Mouse (Mus musculus) layer of hippocampus, adult 18-20 months (tissue): ENCODE measurements around the gene Necab2. TPM values are rescaled to one million over a fixed set of nuclear protein-coding genes. Genes with fewer than 3 reads are reported as not detected.

ENCODE experiments used
- DNase-seq, 2 experiments: peaks; one replicate each; pipeline ENCODE4 v3.0.0; 2022; ENCODE audit warnings: low spot score in 2 of 2
- total RNA-seq, 2 experiments: library from RNA; stranded (reverse); gene quantifications; 2 replicates each; pipeline ENCODE4 v1.2.3; 2021

Necab2 gene
- total RNA-seq, 2 experiments from 2014 or later, result 124 to 125 TPM

DNA sequence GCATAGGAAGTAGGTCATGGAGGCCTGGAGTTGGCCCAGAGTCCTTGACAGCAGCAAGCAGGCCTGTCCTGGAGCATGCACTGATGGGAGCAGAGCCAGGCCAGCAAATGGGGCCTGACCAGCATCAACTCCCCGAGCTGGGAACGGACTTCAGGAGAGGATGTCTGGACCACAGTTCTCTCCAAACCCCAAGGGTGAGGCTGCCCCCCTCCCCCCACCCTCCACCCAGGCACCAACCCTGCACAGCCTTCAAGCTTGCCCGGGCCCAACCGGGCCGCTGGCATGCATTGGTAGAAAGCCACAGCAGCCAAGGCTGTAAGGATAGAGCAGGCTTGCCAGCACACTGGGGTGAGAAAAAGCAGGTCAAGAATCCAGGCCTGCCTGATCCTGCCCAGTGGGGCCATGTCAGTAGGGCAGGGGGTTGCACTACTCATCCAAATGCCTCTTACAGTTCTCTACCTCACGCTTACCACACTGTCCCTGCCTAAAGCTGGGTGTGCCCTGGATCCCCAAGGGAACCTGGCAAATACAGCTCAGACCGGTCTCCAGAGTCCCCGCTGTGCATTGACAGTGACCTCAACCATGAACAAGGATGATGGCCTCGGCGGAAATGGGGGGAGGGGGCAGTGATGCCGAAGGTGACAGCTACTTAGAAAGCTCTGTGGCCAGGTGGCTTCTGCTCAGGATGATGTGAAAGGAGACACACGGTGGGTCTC lies 18.7 kb upstream of the Necab2 start:
- no peak for DNase-seq

DNA sequence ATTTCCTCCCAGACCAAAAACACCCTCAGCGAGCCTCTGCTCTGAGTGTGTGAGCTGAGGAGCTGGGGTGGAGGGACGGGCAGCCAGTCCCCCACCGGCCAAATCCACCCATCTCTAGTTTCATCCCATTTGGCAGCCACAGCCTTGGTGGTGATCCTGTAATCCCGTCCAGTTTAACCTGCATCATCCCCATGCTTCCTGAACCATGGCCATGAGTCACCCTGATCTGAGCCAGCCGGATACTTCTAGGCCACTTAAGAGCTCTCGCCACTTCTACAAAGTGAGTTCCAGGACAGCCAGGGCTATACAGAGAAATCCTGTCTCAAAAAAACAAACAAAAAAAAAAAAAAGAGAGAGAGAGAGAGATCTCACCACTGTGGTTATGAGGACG lies 18.2 kb upstream of the Necab2 start:
- DNase-seq, result no peak

DNA sequence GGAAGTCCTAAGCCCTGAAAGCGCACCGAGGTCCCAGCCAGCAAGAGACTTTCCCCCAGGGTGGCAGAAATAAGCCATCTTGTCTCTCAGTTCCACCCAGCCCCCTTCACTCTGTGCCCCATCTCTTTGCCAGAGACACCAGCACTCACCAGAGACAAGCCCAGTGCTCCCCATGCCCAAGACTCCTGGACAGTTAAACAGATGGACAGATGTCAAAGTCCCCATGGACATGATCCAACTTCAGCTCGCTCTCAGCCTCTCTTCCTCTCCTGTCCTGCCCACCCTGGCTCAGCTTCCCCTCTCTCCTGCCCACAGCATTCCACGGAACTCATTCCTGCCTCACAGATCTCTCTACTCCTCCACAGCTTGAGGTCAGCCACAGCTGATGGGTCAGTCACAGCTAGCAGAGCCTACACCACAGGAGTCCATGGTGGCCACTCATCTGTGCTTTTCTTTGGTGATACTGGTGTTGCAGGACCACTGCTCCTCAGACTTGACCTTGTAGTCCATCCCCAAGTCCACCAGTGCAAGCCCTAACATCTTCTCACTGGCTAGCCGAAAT lies 17.7 kb upstream of the Necab2 start:
- no peak for DNase-seq

DNA sequence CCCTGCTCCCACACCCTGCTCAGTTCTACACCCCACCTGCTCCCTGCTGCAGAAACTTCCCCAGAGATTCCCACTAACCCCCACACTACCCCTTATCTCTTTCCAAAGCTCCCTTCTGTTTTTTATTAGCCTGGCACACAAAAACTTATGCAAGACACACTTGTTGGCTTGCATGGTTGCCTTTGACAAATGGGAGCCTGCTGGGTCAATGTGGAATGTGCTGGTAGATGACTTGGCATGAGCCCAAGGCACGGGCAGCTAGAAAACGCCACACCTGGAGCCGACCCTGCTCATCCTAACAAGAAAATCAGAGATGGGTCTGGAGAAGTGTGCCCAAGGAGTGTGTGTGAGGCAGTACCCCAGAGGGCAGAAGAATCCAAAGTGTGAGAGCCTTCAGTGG lies 17.0 kb upstream of the Necab2 start:
- no peak for DNase-seq

DNA sequence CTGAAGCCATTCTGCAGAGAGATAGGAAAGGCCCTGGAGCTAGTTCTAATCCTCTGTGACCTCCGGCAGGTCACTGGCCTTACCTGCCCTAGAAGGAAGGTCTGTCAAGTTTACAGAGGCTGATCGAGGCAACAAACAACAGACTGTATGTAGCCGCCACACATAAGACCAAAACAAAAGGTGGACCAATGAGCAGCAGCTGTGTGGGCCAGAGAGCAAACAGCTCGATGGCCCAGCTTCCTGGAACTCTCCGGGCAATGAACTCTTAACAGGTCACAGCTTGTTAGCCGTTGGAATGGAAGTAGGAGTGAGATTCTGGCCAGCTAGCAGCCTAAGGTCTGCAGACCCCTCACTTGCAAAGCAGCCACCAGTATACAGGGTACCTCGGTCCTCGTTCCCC lies 16.3 kb upstream of the Necab2 start:
- no peak for DNase-seq

DNA sequence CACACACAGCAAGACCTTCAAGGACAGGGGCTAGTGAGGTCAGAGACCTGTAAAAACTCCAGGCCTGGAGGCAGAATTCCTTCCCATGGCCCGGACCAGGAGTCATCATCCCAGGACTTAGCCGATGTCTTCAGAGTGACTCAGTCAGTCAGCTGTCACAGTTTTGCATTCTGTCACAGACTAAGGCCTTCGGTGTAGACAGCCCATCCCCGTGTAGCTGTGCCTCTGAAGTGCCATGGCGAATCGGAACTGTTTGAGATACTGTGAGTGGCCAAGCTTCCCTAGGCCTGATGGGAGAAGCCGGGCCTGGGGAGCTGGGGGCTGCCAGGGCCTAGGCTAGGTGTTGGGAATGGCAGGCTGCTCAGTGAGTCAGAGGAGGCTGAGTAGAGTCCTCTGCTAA lies 15.8 kb upstream of the Necab2 start:
- no peak for DNase-seq

DNA sequence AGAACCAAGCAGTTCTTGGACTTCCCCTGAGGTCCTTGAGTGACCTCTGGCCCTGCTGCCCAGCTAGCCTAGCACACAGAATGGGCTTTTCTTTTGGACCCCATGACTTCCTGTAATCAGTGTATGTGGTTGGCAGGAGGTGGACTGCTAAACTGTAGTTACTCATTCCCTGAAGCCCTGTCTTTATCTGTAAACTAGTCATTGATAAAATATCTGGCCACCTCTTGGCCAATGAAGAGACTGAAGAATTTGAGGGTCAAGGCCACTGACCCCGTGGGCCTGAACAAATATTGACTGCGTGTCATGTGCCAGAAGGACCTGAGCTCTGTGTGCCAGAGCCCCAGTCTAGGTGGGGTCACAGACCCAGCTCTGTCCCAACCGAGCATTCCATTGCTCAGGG lies 14.1 kb upstream of the Necab2 start:
- DNase-seq, result no peak

DNA sequence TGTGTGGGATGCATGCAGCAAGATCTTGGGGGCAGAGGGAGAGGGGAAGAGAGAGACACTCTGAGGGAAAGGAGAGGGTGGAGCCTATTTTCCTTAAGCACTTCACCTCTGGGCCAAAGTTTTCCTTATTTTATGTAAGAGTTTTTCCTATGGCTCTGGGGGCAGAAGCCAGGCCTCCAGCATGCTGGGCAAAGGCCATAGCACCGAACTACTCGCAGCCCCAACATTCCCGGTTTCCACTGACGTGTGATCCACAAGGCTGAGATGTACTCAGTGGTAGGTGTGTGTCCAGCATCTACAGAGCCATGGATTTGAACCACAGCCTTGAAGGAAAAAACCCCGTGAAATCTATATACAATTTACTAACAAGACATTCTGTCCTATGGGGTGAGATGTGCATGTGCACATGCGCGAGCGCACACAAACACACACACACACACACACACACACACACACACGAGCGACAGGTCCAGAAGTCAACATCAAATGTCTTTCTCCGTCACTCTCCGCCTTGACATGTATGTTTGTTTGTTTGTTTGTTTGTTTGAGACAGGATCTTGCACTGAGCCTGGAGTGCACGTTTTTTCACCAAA lies 12.8 kb upstream of the Necab2 start, which contains the start of gene Osgin1:
Osgin1 (plus strand) TSS at position 543 of the 593 bp plus-strand sequence.
- DNase-seq, result no peak

DNA sequence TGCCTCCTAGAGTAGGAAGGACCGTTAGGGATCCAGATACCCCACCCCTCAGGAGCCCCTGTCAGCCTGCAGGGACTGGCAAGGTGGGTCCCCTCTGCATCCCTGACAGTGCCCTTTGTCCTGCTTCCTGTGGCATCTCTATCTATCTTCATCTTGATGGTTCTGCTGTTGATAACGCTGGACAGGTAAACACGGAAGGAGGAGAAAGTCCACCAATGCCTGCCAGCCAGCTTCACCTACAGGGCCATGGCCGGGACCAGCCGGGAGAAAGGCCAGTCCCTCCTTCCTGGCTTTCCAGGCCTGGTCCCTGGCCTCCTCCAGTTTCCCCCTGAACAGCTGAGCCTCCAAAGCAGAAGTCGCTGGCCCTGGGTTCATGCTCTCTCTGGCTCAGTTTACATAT lies 11.9 kb upstream of the Necab2 start:
- no peak for DNase-seq

DNA sequence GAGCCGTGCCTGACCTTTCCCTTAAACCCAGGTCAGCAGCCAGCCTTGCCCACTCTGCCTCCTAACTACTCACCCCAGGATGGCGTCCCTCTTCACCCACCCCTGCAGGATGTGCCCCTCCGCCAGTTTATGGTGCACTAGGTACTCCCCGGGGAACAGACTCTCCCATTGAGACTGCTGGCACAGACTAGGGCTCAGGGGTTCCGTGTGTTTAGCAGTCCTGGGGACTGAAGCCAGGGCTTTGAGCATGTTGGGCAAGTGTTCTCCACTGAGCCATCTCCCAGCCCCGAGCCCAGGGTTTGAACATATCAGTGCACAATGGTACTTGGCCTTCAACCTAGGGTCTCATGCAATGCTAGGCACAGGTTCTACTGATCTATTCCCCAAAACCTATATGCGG lies 11.0 kb upstream of the Necab2 start:
- no peak for DNase-seq

DNA sequence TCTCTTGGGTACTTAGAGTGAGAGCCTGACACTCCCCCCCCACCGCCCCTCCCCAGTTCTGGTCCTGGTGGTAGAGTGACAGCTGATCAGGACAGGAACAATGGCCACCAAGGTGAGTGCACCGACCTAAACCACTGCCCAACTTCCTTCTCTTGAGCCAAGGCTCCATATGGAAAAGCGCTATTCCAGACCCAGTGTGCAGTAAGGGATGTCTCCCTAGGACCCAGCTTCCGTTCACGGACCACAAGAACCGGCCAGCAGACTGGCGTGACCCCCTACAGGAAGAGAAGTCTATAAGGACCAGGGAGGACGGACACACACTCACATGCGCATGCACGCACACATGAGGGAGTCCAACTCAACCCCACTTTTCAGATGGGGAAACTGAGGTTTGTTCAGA lies 10.2 kb upstream of the Necab2 start:
- no peak for DNase-seq

DNA sequence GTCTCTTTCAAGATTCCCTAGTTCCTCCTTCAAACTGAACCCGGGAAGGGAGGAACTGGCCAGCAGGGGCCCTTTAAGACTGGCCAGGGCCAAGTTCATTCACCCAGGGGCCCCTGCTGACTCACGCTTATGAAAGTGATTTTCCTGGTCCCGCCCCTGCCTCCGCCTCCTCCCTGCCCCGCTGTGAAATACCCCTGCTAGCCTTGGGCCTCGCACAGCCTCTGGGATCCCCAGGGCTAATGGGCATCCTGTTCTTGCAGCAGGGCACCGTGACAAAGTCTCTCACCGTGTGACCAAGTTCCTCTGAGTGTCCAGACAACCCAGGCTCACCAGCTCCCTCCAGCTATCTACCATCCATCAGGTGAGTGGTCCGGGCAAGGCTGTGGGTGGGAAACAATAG lies 9.6 kb upstream of the Necab2 start:
- DNase-seq, result no peak

DNA sequence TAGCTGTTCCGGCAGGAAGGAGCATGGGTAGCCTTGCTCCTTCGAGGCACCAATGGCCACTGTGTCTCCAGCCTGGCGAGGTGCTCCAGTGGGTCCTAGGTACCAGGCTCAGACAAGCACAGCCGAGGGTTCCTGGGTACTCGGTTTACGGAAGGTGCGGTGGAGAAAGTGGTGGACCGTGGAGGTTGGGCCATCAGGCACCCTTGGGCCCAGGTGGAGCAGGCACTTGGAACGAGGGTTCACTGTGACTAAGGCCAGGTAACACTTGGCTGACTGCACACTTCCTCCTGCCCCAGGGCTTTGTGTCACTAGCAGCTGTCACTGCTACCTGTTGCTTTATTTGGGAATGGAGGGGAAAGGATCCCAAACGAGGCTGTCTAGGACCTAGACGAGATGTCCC lies 9.0 kb upstream of the Necab2 start:
- no peak for DNase-seq

DNA sequence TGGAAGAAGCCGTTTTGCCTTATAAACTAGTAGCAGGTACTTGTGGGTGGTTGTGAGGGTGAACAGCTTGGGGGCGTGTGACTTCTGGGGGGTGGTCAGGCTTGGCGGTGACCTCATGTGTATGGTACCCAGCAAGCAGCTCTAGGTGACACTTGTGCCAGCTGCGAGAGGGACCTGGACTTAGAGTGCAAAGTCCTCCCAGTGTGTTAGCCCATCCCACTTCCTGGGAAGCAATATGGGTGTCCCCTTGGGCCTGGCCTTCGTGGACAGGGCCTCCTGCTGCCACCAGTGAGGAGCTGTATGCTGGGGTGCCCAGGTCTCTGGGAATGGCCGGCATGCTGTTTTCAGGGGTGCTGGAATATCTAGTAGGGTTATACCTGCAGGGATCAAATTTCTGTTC lies 7.6 kb upstream of the Necab2 start:
- DNase-seq, result no peak

DNA sequence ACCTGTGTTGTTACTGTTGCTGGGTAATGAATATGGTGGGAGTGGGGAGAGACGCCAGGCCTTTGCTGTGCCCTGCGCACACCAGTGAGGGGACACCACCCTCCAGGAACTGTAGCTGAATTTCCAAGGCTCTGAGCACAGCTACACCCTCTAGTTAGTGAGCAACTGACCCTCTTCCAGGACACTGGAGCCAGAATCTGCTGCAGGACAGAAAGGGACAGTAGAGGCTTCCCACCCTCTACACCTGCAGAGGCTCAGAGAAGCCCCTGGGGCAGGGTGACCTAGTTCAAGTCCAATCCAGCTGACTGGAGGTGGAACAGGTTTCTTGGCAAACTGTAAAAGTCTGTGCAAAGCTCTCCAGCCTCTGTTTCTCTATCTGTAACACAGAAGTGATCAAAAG lies 7.1 kb upstream of the Necab2 start:
- DNase-seq, result no peak

DNA sequence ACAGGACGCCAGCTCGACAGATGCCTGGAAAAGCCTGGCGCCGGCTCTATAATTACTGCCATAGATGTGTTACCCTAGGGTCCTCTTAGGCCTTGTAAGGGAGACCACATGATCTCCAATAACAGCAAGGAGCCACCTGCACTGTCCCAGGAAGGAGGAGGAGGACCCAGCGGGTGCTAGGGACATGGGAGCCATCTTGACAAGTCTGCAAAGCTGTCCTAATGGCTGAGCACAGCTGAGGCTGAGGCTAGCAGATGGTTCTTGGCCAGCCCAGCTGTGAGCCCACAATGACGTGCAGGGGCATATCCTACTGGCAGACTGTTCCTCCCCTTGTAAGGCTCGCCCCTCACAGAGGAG lies 6.6 kb upstream of the Necab2 start:
- DNase-seq, result no peak

DNA sequence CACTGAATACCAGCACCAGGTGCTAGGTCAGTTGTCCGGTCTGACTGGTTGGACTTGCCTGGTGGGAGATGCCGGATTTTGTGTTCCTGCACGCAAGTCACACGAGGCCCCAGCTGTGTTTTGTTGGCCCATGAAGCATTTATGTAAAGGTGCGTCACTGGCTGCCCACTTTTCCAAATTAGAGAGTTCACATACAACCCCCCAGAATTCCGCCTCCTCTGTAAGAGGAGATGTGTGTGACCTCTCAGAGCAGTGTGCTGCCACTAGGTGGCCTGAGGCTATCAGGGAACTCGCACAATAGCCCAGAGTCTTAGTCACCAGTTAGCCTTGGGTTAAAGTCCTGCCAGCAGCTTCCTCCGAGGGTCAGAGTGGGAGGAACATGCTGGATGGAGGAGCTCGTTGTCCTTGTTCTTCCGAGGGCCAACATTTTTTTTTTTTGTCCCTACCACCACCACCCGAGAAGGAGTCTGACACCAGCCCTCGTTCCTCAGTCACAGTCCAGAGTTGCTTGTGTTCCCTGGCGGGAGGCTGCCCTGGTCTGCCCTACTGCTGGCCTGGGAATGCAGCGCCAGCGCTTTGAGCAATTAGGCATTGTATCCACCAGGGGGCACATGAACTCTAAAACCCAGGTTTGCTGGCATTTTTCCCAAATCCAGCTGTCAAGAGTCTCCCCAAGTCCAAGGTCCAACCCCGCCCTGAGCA lies 6.1 kb upstream of the Necab2 start:
- DNase-seq, result peak in 1 of 2 experiments; percentile 70

DNA sequence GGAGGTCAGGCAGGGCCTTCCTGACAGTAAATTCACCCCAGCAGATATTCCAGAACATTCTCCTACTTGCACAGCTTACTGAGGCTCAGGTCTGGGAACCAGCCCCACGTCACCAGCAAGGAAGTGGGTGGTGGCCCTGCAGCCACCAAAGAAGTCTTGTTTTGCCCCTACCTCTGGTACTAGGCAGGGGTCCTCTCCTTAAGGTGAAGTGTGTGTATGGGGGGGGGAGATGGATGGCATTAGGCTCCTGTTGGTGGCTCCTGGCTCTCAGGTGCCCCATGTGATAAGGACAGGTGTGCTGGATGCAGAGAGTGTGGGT lies 5.6 kb upstream of the Necab2 start:
- DNase-seq, result no peak

DNA sequence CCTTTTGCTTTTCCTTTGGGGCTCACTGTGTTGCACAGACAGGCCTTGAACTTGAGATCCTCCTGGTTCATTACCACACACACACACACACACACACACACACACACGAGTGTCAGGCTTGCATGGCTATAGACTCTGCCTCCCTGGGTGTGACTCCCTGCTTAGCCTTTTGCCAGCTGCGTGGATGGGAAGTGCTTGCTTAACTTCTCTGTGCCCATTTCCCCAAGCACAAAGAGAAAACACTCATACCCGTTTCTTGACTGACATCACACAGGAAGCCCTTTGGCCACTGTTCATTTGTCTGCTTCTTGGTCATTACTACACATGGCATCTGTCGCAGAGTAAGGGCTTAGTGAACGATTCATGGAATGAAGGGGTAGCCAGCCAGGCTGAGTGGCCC lies 4.5 kb upstream of the Necab2 start:
- DNase-seq, result no peak

DNA sequence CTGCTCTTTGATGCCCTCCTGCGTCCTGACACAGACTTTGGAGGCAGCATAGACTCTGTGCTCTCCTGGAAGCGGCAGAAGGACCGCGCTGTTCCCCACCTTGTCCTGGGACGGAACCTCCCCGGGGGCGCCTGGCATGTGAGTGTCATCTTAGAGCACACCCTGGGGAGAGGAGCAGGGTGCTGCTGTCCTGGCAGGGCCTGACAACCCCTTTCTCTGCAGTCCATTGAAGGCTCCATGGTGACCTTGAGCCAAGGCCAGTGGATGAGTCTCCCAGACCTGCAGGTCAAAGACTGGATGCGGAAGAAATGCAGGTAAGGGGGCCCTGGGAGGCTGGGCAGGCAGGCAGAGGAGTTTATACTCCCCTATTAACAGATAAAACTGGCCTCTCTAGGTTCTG lies 3.5 kb upstream of the Necab2 start:
- DNase-seq, result no peak

DNA sequence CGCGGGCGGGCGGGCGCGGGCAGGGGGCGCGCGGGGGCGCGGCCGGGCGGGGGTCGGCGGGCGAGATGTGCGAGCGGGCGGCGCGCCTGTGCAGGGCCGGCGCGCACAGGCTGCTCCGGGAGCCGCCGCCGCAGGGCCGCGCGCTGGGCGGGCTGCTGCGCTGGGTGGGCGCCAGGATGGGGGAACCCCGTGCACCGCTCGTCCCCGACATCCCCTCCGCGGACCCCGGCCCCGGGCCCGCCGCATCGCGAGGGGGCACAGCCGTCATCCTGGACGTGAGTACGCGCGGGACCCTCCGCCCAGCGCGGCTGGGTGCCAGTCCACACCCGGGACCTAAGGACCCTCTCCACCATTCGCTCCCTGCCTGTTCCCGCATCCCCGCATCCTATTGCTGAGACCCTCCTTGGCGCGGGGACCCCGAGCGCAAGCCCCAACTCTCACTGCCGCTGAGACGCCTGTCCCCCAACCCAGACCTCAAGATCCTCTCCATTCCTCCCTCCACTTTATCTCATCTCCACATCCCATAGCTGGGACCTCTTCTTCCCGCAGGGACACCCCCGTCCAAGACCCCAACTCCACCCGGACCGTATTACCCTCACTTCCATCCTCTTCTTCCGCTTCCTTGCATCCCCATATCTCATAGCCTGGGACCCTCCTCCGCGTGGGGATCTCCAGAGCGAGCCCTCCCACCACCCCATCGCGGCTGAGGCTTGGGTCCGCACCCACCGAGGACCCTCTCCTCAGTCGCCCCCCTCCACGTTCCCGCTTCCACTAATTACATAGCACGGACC lies 666 bp downstream of the Necab2 start:
- no peak for DNase-seq

DNA sequence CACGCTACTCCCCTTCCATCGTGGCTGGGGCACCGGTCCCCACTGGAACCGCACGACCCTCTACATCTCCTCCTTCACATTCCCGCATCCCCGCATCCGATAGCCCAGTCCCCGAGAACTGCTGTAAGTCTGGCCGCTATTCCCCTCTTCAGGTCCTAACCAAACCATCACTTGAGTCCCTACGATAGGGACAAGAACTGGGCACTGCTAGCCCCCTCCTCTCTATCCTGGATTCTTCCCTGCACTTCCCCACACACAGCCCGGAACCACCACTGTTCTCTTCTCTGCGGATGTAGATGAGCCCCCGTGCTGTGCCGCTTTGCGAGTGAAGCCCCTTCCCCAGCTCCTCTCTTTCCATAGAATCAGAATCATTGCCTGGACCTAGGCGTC lies 1.3 kb downstream of the Necab2 start:
- no peak for DNase-seq
